Mouse (Mus musculus) MEL (cell line): ENCODE data around the gene Nat8f7. TPM values are rescaled to one million over a fixed set of nuclear protein-coding genes. Genes with fewer than 3 reads are reported as not detected.
"Not testable (repeated sequence)": the region's sequence is repeated elsewhere in the genome, so short reads cannot be mapped to it uniquely, and the experiment has no call there.

Experiments used
- DNase-seq: peaks from one replicate; pipeline ENCODE4 v3.0.0; 2011; ENCODE audit warnings: low read depth, low spot score
- H3K27ac ChIP-seq: 2 replicates; pipeline ENCODE4 v1.5.1; 2012; ENCODE audit warnings: low read depth, mild to moderate bottlenecking, control low read depth, low read length, moderate library complexity; ENCODE audit not compliant: control insufficient read depth
- H3K27me3 ChIP-seq, 2 experiments: fragments of 150-350 bp in 1 of 2; sonication (generic) in 1 of 2; 2 replicates each; pipeline ENCODE4 v1.6.1; 2012; ENCODE audit warnings: low read length in 2 of 2, mild to moderate bottlenecking in 2 of 2, improper control_type of control experiment in 1 of 2, moderate library complexity in 1 of 2; ENCODE audit not compliant: insufficient read depth in 2 of 2, control insufficient read depth in 1 of 2
- H3K36me3 ChIP-seq, 2 experiments: 2 replicates each; pipeline ENCODE4 v1.6.1; 2012 to 2014; ENCODE audit warnings: low read length in 2 of 2, improper control_type of control experiment in 1 of 2, inconsistent platforms in 1 of 2, mild to moderate bottlenecking in 1 of 2; ENCODE audit not compliant: insufficient read depth in 2 of 2, control insufficient read depth in 1 of 2
- H3K4me1 ChIP-seq, 2 experiments: fragments of 150-350 bp in 1 of 2; sonication (generic) in 1 of 2; 2 replicates each; pipeline ENCODE4 v1.6.1; 2012; ENCODE audit warnings: low read length in 2 of 2, improper control_type of control experiment in 1 of 2, mild to moderate bottlenecking in 1 of 2; ENCODE audit not compliant: insufficient read depth in 2 of 2, control insufficient read depth in 1 of 2
- H3K4me3 ChIP-seq, 2 experiments: fragments of 150-350 bp in 1 of 2; sonication (generic) in 1 of 2; 2 replicates each; pipeline ENCODE4 v1.5.1; 2012; ENCODE audit warnings: low read depth in 2 of 2, low read length in 2 of 2, mild to moderate bottlenecking in 2 of 2, moderate library complexity in 2 of 2, control low read depth in 1 of 2, improper control_type of control experiment in 1 of 2; ENCODE audit not compliant: control insufficient read depth in 1 of 2, insufficient read depth in 1 of 2
- H3K79me2 ChIP-seq: 2 replicates; pipeline ENCODE4 v1.6.1; 2012; ENCODE audit warnings: mild to moderate bottlenecking, low read length, moderate library complexity; ENCODE audit not compliant: control insufficient read depth, poor library complexity, insufficient read depth
- H3K9ac ChIP-seq: 2 replicates; pipeline ENCODE4 v1.6.1; 2012; ENCODE audit warnings: low read depth, mild to moderate bottlenecking, control low read depth, low read length, moderate library complexity; ENCODE audit not compliant: control insufficient read depth, poor library complexity, severe bottlenecking
- H3K9me3 ChIP-seq: fragments of 150-350 bp; sonication (generic); replicated peaks from 2 replicates; pipeline ENCODE4 v1.6.1; 2012; ENCODE audit warnings: mild to moderate bottlenecking, low read length, improper control_type of control experiment, moderate library complexity; ENCODE audit not compliant: insufficient read depth
- CTCF ChIP-seq, 3 experiments: IDR thresholded peaks in 2 of 3; conservative IDR thresholded peaks in 1 of 3; 2 replicates each; pipeline ENCODE4 v1.5.1; 2011 to 2012; ENCODE audit warnings: low read length in 3 of 3, low read depth in 2 of 3, mild to moderate bottlenecking in 2 of 3, improper control_type of control experiment in 1 of 3, inconsistent platforms in 1 of 3, mixed read lengths in 1 of 3, moderate library complexity in 1 of 3; ENCODE audit not compliant: control insufficient read depth in 1 of 3, insufficient read depth in 1 of 3, poor library complexity in 1 of 3, severe bottlenecking in 1 of 3
- RAD21 ChIP-seq: IDR thresholded peaks from 2 replicates; pipeline ENCODE4 v1.6.1; 2011; ENCODE audit warnings: mild to moderate bottlenecking, low read depth, low read length, improper control_type of control experiment
- polyA plus RNA-seq, 2 experiments: library from polyadenylated mRNA; stranded (reverse) in 1 of 2; unstranded in 1 of 2; fragments of >175 nt in 1 of 2; fragments of >200 nt in 1 of 2; gene quantifications; 2 replicates each; pipeline versions ENCODE4 v1.2.1 to v1.2.4; 2012; ENCODE audit warnings: low replicate concordance in 2 of 2, low read depth in 1 of 2; ENCODE audit not compliant: insufficient read length in 2 of 2, insufficient read depth in 1 of 2, missing spikeins in 1 of 2
- total RNA-seq: library from RNA; depleted of rRNA; stranded (reverse); fragments of 300-350 nt; gene quantifications from 2 replicates; pipeline ENCODE4 v1.2.3, GENCODE M21; 2012; rRNA removed

Nat8f7 gene
- total RNA-seq = not detected in 2 replicates
- not detected for polyA plus RNA-seq

DNA sequence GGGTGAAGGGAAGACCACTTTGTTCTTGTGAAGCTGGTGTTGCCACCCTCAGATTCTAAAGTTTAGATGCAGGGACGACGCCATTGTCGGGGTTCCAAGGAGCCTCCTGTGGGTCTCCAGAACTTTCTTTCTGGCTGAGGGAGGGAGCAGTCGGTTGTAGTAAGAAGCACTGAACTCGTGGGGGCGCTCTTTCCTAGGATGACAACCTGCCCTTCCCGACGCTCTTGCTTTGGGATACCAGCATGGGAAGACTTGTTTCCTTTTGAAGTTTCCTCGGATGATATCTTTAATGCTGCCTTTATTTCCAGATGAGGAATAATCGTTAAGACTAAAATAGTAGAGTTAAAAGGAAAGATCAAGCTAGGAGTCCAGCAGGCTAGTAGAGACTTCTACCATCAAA is at the start of gene Nat8f7:
Gene Nat8f7, minus strand, starts transcription at position 101 of the 400 bp plus-strand sequence.
- H3K27me3 ChIP-seq, H3K9ac ChIP-seq, H3K27ac ChIP-seq, H3K4me3 ChIP-seq, H3K79me2 ChIP-seq, H3K36me3 ChIP-seq, H3K9me3 ChIP-seq, H3K4me1 ChIP-seq: not testable (repeated sequence)
- DNase-seq = peak; percentile 14
- TF ChIP-seq CTCF (IDR thresholded peaks at IDR 0.05 in 2 of 3, conservative IDR thresholded peaks at IDR 0.05 in 1 of 3; ENCODE audit: control insufficient read depth in 1 of 3, insufficient read depth in 1 of 3, low read depth in 2 of 3, low read length in 3 of 3, poor library complexity in 1 of 3, severe bottlenecking in 1 of 3) = peak in 2 of 3 experiments; percentile 29; a peak in 4 of 6 replicates
- peak; percentile 27 for TF ChIP-seq RAD21

GRCm38 (mm10) chr6:85762678-85763077 is 49.7 kb upstream of the Nat8f7 start:
- H3K4me1 ChIP-seq, H3K4me3 ChIP-seq, H3K27ac ChIP-seq, H3K36me3 ChIP-seq, H3K27me3 ChIP-seq, DNase-seq, H3K79me2 ChIP-seq, H3K9me3 ChIP-seq, H3K9ac ChIP-seq: not testable (repeated sequence)

- H3K79me2 ChIP-seq, H3K4me1 ChIP-seq, H3K9me3 ChIP-seq, H3K9ac ChIP-seq, H3K27me3 ChIP-seq, H3K27ac ChIP-seq, DNase-seq, H3K4me3 ChIP-seq, H3K36me3 ChIP-seq: not testable (repeated sequence)
Observed at GRCm38 (mm10) chr6:85755705-85756249, 42.8 kb upstream of the Nat8f7 start.

DNA sequence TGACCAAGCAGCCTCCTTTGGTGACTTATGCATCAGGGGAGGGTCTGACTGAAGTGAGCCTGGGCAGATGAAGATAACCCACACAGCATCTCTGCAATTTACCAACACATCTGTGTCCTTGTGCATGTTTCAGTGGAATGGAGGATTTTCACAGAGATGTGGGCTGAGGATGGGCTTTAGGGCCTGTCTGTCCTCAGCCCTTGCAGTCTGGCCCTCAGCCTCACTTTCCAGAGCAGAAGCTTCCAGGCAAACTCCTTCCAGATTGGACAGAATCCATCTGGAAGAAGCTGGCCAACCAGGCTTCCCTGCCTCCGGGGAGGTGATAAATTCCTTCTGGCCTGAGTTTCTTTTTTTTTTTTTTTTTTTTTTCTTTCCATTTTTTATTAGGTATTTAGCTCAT is 3.4 kb downstream of the Nat8f7 start:
- not testable (repeated sequence) for H3K79me2 ChIP-seq, DNase-seq, H3K9ac ChIP-seq

GRCm38 (mm10) chr6:85709206-85709605 is 3.8 kb downstream of the Nat8f7 start:
- not testable (repeated sequence) for H3K4me1 ChIP-seq, H3K4me3 ChIP-seq, H3K9me3 ChIP-seq, H3K9ac ChIP-seq, H3K27me3 ChIP-seq, H3K79me2 ChIP-seq, H3K27ac ChIP-seq, DNase-seq, H3K36me3 ChIP-seq

More for the DNA sequence above, 3.4 kb downstream of the Nat8f7 start:
- H3K4me1 ChIP-seq, H3K36me3 ChIP-seq, H3K9me3 ChIP-seq, H3K4me3 ChIP-seq, H3K27ac ChIP-seq, H3K27me3 ChIP-seq: not testable (repeated sequence)

GRCm38 (mm10) chr6:85701943-85702342 is 11.1 kb downstream of the Nat8f7 start:
- not testable (repeated sequence) for DNase-seq, H3K4me3 ChIP-seq, H3K27ac ChIP-seq, H3K79me2 ChIP-seq, H3K27me3 ChIP-seq, H3K9ac ChIP-seq, H3K4me1 ChIP-seq, H3K9me3 ChIP-seq, H3K36me3 ChIP-seq
